Mouse (Mus musculus) heart, embryonic 14.5 days (tissue): ENCODE results near the gene Il3. TPM values are rescaled to one million over a fixed set of nuclear protein-coding genes. Genes with fewer than 3 reads are reported as not detected.
"Not testable (repeated sequence)": the region's sequence is repeated elsewhere in the genome, so short reads cannot be mapped to it uniquely, and the experiment has no call there.

Experiments used
- ATAC-seq: fragments of 200-750 bp; cut with Nextera tagmentation; 2 replicates; pipeline ENCODE4 v1.8.0; 2017; ENCODE audit warnings: low read depth, moderate TSS enrichment; ENCODE audit not compliant: insufficient number of reproducible peaks, insufficient read depth, low FRiP score
- H3K27ac ChIP-seq, 2 experiments: fragments of 200-500 bp in 1 of 2; fragments of 300-500 bp in 1 of 2; sonication (generic) in 1 of 2; replicated peaks in 1 of 2; 2 replicates each; pipeline ENCODE4 v1.5.1; 2012 to 2014; ENCODE audit warnings: low read depth in 2 of 2, low read length in 2 of 2, control low read depth in 1 of 2, mild to moderate bottlenecking in 1 of 2, mixed read lengths in 1 of 2; ENCODE audit not compliant: control insufficient read depth in 1 of 2, insufficient read depth in 1 of 2
- H3K27me3 ChIP-seq: fragments of 300-500 bp; sonication (generic); 2 replicates; pipeline ENCODE4 v1.6.1; 2014; ENCODE audit warnings: mild to moderate bottlenecking, low read length, control low read depth; ENCODE audit not compliant: control insufficient read depth, insufficient read depth
- H3K36me3 ChIP-seq: fragments of 300-500 bp; sonication (generic); 2 replicates; pipeline ENCODE4 v1.6.1; 2014; ENCODE audit warnings: mild to moderate bottlenecking, control low read depth, low read length, mixed read lengths; ENCODE audit not compliant: control insufficient read depth, insufficient read depth
- H3K4me1 ChIP-seq, 2 experiments: fragments of 200-500 bp in 1 of 2; fragments of 300-500 bp in 1 of 2; sonication (generic) in 1 of 2; 2 replicates each; pipeline ENCODE4 v1.6.1; 2012 to 2014; ENCODE audit warnings: low read length in 2 of 2, control low read depth in 1 of 2, mixed read lengths in 1 of 2; ENCODE audit not compliant: control insufficient read depth in 2 of 2, insufficient read depth in 2 of 2
- H3K4me2 ChIP-seq: fragments of 300-500 bp; sonication (generic); 2 replicates; pipeline ENCODE4 v1.6.1; 2014; ENCODE audit warnings: mild to moderate bottlenecking, low read length
- H3K4me3 ChIP-seq, 2 experiments: fragments of 200-500 bp in 1 of 2; fragments of 300-500 bp in 1 of 2; sonication (generic) in 1 of 2; 2 replicates each; pipeline ENCODE4 v1.5.1; 2012 to 2014; ENCODE audit warnings: low read length in 2 of 2, mild to moderate bottlenecking in 2 of 2, control low read depth in 1 of 2, low read depth in 1 of 2, moderate library complexity in 1 of 2; ENCODE audit not compliant: control insufficient read depth in 1 of 2, insufficient read depth in 1 of 2
- H3K9ac ChIP-seq: fragments of 300-500 bp; sonication (generic); 2 replicates; pipeline ENCODE4 v1.6.1; 2014; ENCODE audit warnings: mild to moderate bottlenecking, low read length
- H3K9me3 ChIP-seq: fragments of 300-500 bp; sonication (generic); 2 replicates; pipeline ENCODE4 v1.6.1; 2016; ENCODE audit warnings: low read length, control low read depth; ENCODE audit not compliant: control insufficient read depth
- WGBS: fragments of 180-500 bp; shearing (Covaris S2); extraction: QIAGEN DNeasy Blood & Tissue Kit; methylation state at CpG from one replicate; pipeline ENCODE4 v1.1.7; 2014; 5-methylcytosine and 5-hydroxymethylcytosine counted together
- polyA plus RNA-seq: library from polyadenylated mRNA; unstranded; fragments of >200 nt; fragmentation: Nextera tagmentation; extraction: Ambion mirVana; gene quantifications from 2 replicates; pipeline ENCODE4 v1.2.1, GENCODE M21; 2014

Gene Il3
- polyA plus RNA-seq, 1 experiment from 2014 or later: not detected

DNA sequence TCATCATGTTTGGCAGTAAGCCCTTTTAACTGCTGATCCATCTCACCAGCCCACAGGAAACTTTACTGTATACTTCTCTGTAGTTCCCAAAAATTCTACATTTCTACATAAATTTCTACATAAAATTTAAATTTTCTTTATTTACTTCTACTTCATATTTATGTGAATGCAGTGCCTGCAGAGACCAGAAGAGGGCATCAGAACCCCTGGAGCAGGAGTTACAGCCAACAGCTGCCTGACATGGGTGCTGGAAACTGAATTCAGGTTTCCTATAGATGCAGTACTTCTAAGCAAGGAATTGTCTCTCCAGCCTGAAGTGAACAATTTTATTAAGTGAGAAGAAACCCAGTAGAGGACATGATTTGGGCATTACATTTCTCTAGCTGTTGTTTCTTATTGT lies 31.7 kb upstream of the Il3 start:
- Histone ChIP-seq H3K9ac (no peak overlapping the region), H3K4me1 (peaks cover 0 to under 1% of the 10 kb centered on the region in 2 experiments; a peak in 2 of 4 replicates), H3K36me3 (no peaks in the 10 kb centered on the region), H3K27me3 (peaks cover 10% of the 10 kb centered on the region; the same call in 1 of the 2 replicates), H3K4me3 (no peak overlapping the region), H3K27ac (no peak overlapping the region), H3K4me2 (no peak overlapping the region), H3K9me3 (peaks cover 7% of the 10 kb centered on the region; the same call in 1 of the 2 replicates)
- no peak for ATAC-seq

DNA sequence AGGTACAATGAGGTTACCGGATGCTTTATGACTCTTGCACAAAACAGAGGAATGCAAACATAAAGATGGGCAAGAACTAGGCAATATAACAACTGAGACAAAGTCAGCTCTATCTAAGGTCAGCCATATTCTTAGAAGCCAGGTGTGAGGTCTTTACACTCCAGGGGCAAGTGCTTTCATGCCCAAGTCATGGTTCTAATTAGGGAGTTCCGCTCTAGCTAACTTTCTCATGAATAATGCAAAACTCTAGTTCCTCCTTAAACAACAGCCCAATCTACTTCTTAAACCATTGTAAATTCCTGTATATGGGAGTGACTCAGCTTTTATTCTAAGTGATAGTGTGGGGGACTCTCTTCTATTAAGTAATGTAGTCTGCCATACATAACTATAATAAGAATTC lies 30.4 kb upstream of the Il3 start:
- 84% methylated on average over 2 of the region's 2 CpGs for WGBS
- H3K9me3 ChIP-seq, H3K36me3 ChIP-seq, H3K4me3 ChIP-seq, H3K27me3 ChIP-seq, H3K4me1 ChIP-seq, ATAC-seq, H3K9ac ChIP-seq, H3K27ac ChIP-seq, H3K4me2 ChIP-seq: not testable (repeated sequence)

DNA sequence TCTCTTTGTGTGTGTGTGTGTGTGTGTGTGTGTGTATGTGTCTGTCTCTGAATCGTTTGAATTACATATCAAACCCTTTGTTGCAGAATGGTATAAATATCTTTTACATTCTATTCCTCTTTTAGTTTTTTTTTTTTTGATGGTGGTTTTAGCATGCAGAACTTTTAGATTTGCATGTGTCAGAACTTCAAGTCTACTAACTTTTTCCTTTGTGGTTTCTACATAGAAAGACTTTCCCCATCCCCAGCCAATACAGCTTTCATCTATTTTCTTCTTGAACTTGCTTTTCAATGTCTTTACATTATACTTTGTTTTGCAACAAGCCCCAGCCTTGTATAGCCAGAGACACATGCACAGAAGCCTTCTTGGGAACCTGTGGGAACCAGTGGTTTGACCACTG lies 29.7 kb upstream of the Il3 start:
- WGBS: 73% methylated on average over 1 of the region's 1 CpGs
- no peak for ATAC-seq

DNA sequence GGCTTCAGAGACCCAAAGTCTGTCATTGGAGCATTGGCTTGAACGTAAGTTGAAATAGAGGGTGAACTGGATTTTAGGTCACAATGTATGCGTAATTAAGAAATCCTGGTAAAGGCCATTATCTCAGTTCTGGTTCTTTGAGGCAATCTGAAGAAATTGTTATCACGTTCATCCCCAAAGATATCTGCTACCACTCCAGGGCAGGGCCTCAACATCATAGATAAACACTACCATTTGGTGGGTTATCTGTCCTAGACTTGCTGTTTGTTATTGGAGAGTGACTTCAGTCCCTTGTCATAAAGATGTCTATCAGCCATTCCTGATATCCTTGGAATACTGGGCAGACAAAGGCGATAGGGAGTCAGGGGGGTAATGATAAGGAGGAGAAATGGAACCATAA lies 28.9 kb upstream of the Il3 start:
- Histone ChIP-seq H3K9ac (no peak overlapping the region), H3K4me2 (no peak overlapping the region), H3K4me1 (no peaks in the 10 kb centered on the region), H3K27me3 (no peaks in the 10 kb centered on the region), H3K27ac (no peak overlapping the region), H3K9me3 (peaks cover 7% of the 10 kb centered on the region; the same call in 1 of the 2 replicates), H3K36me3 (no peaks in the 10 kb centered on the region), H3K4me3 (no peak overlapping the region)
- no peak for ATAC-seq
- WGBS: 71% methylated on average over 4 of the region's 4 CpGs

More for the DNA sequence above, 29.7 kb upstream of the Il3 start:
- H3K4me3 ChIP-seq: no peak overlapping the region
- H3K27me3 ChIP-seq: 0 out of 2 replicates have a peak, but pooled peaks cover 3% of the 10 kb centered on the region
- no peak overlapping the region for H3K4me2 ChIP-seq
- no peaks in the 10 kb centered on the region for H3K36me3 ChIP-seq
- H3K4me1 ChIP-seq: no peaks in the 10 kb centered on the region
- H3K9me3 ChIP-seq: peaks cover 7% of the 10 kb centered on the region; the same call in 1 of the 2 replicates
- no peak overlapping the region for H3K9ac ChIP-seq
- no peak overlapping the region for H3K27ac ChIP-seq

- H3K36me3 ChIP-seq: no peaks in the 10 kb centered on the region
- 52% methylated on average over 12 of the region's 12 CpGs for WGBS
- H3K27me3 ChIP-seq: no peaks in the 10 kb centered on the region
- no peak overlapping the region for H3K27ac ChIP-seq
- peaks cover 5% of the 10 kb centered on the region; the same call in 1 of the 2 replicates for H3K9me3 ChIP-seq
- H3K4me2 ChIP-seq: no peak overlapping the region
- H3K4me1 ChIP-seq: no peaks in the 10 kb centered on the region
- no peak for ATAC-seq
- H3K4me3 ChIP-seq: no peak overlapping the region
- no peak overlapping the region for H3K9ac ChIP-seq
Measured at GRCm38 (mm10) chr11:54293980-54294807, 27.1 kb upstream of the Il3 start.

DNA sequence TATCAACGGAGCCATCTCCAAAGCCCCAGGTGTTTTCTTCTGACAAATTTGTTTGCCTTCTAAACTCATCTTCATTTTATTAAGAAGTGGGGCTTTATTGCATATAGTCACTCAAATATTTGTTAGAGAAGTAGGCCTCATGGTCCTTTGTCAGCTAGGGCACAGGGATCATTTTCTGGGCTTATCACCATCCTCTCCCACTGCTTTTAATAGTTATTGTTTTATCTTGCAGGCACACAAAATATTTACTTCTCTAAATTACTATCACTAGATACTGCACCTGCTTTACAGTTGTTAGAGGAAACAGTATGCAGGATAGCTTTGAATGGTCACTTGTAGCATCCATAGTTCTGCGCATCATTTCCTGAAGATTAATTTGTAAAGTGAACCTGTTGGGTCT lies 25.1 kb upstream of the Il3 start:
- H3K9me3 ChIP-seq: no peaks in the 10 kb centered on the region
- H3K4me3 ChIP-seq: no peak overlapping the region
- WGBS: 84% methylated on average over 2 of the region's 2 CpGs
- H3K4me2 ChIP-seq: no peak overlapping the region
- no peak for ATAC-seq
- H3K4me1 ChIP-seq: no peaks in the 10 kb centered on the region
- no peak overlapping the region for H3K27ac ChIP-seq
- no peak overlapping the region for H3K9ac ChIP-seq
- no peaks in the 10 kb centered on the region for H3K36me3 ChIP-seq
- no peaks in the 10 kb centered on the region for H3K27me3 ChIP-seq

DNA sequence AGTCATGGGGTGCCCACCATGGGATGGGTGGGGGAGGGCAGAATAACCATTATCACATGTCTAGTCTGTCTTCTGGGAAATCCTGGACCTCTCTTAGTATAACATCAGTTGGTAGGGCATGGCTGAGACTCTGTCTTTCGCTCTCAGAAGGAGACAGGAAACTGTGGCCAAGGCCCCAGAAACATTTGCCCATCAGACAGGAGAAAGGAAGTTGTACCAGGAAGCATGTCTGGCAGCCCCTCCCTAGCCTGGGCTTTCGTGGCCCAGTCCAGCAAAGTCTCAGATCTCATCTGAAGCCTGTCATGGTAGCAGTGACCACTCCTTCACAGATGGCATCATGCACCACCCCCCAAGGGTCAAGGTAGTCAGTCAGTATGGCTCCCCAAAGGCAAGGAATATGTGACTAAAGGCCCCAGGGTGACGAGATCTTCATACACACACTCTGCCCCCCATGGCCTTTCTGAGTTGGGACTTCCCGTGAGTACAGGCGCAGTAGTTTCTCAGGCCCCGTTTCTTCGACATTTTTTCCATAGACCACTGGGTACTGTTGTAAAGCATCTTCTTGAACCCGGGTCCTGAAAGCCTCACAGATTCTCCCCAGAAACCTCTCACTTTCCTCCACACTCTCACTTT lies 20.9 kb upstream of the Il3 start:
- Histone ChIP-seq H3K27ac (no peak overlapping the region), H3K4me3 (no peak overlapping the region), H3K9ac (no peak overlapping the region), H3K36me3 (no peaks in the 10 kb centered on the region), H3K4me1 (no peaks in the 10 kb centered on the region), H3K4me2 (no peak overlapping the region), H3K27me3 (no peaks in the 10 kb centered on the region), H3K9me3 (no peaks in the 10 kb centered on the region)
- WGBS: 78% methylated on average over 8 of the region's 8 CpGs
- ATAC-seq: no peak
